Comparison of ENCODE assay signal across 14 mouse cellular contexts in genomic region chr15:77807264-77807585, GRCm38 (mm10). TPM values are rescaled to one million over a fixed set of nuclear protein-coding genes. Genes with fewer than 3 reads are reported as not detected.
A peak's percentile ranks its signal among the peaks of the same experiment; 100 is the strongest.
DNase-seq lines count a peak whose midpoint lies in the region; ATAC-seq and TF ChIP-seq lines count a peak whose summit lies in the region.
"Had no signal": no experiment of that assay in that cellular context is flagged by ENCODE, and none has a peak within 500 bp of the region (broad histone marks: within the 10 kb centered on the region; RNA-seq: fewer than 3 reads in every experiment).

No protein-coding gene starts in this region.

- no peaks in the 10 kb centered on the region for H3K9me3 ChIP-seq in embryonic facial prominence, embryonic 13.5 days
- H3K9me3 ChIP-seq in embryonic facial prominence, embryonic 10.5 days: no peaks in the 10 kb centered on the region
- H3K9me3 ChIP-seq in liver, embryonic 12.5 days (replicated peaks): no peaks in the 10 kb centered on the region
- no peaks in the 10 kb centered on the region for H3K9me3 ChIP-seq in stomach, postnatal 0 days (ENCODE audit: control insufficient read depth, low read length)
- H3K9me3 ChIP-seq in forebrain, embryonic 14.5 days (replicated peaks; ENCODE audit: control insufficient read depth, low read length): no peaks in the 10 kb centered on the region
- H3K9me3 ChIP-seq: hindbrain, embryonic 15.5 days; midbrain, embryonic 10.5 days had no signal

- H3K36me3 ChIP-seq in embryonic facial prominence, embryonic 13.5 days: peaks cover 82% of the 10 kb centered on the region
- H3K36me3 ChIP-seq in embryonic facial prominence, embryonic 10.5 days (replicated peaks): peaks cover 99% of the 10 kb centered on the region
- peaks cover 44% of the 10 kb centered on the region for H3K36me3 ChIP-seq in liver, adult 2 months (ENCODE audit: control insufficient read depth, insufficient read depth, low read length)
- peaks cover 98% of the 10 kb centered on the region for H3K36me3 ChIP-seq in liver, embryonic 12.5 days
- H3K36me3 ChIP-seq in stomach, postnatal 0 days (ENCODE audit: control insufficient read depth, insufficient read depth, low read length): peaks cover 51% of the 10 kb centered on the region
- H3K36me3 ChIP-seq in forebrain, embryonic 14.5 days (ENCODE audit: control insufficient read depth, insufficient read depth, low read length): peaks cover 34% of the 10 kb centered on the region

- H3K4me1 ChIP-seq in embryonic facial prominence, embryonic 13.5 days: peaks cover 30% of the 10 kb centered on the region
- peaks cover 44% of the 10 kb centered on the region for H3K4me1 ChIP-seq in embryonic facial prominence, embryonic 10.5 days
- 0 out of 2 replicates have a peak, but pooled peaks cover 3% of the 10 kb centered on the region for H3K4me1 ChIP-seq in liver, adult 2 months (ENCODE audit: control insufficient read depth, insufficient read depth, low read length)
- H3K4me1 ChIP-seq in liver, embryonic 12.5 days: peaks cover 50% of the 10 kb centered on the region
- H3K4me1 ChIP-seq in brown adipose tissue, adult 24 weeks (ENCODE audit: control insufficient read depth, insufficient read depth, insufficient read length, low read length): peaks cover 59% of the 10 kb centered on the region
- peaks cover 6% of the 10 kb centered on the region; the same call in 1 of the 2 replicates for H3K4me1 ChIP-seq in stomach, postnatal 0 days (replicated peaks; ENCODE audit: control insufficient read depth, insufficient read depth)
- H3K4me1 ChIP-seq in forebrain, embryonic 14.5 days (ENCODE audit: control insufficient read depth, insufficient read depth, low read length): 0 out of 2 replicates have a peak, but pooled peaks cover 3% of the 10 kb centered on the region

- peak overlapping the region; percentile 34; the same call in 1 of the 2 replicates for H3K27ac ChIP-seq in embryonic facial prominence, embryonic 13.5 days
- no peak overlapping the region for H3K27ac ChIP-seq in embryonic facial prominence, embryonic 10.5 days (replicated peaks)
- H3K27ac ChIP-seq in liver, adult 2 months (replicated peaks; ENCODE audit: insufficient read depth, low read depth, low read length): peak overlapping the region; percentile 22; the same call in 1 of the 2 replicates
- no peak overlapping the region for H3K27ac ChIP-seq in liver, embryonic 12.5 days
- peak overlapping the region; percentile 75 for H3K27ac ChIP-seq in brown adipose tissue, adult 24 weeks (replicated peaks; ENCODE audit: low read depth, low read length)
- H3K27ac ChIP-seq in stomach, postnatal 0 days (replicated peaks): peak overlapping the region; percentile 65; the same call in 1 of the 2 replicates
- H3K27ac ChIP-seq in forebrain, embryonic 14.5 days (ENCODE audit: low read depth, low read length): no peak overlapping the region
- H3K27ac ChIP-seq: hindbrain, embryonic 15.5 days; midbrain, embryonic 10.5 days had no signal

- no peak overlapping the region for H3K4me2 ChIP-seq in embryonic facial prominence, embryonic 13.5 days
- no peak overlapping the region for H3K4me2 ChIP-seq in liver, embryonic 12.5 days
- no peak overlapping the region for H3K4me2 ChIP-seq in stomach, postnatal 0 days (replicated peaks; ENCODE audit: low read depth)
- H3K4me2 ChIP-seq in forebrain, embryonic 14.5 days (ENCODE audit: low read length): no peak overlapping the region
- H3K4me2 ChIP-seq: hindbrain, embryonic 15.5 days had no signal

- no peak for TF ChIP-seq EP300 in stomach, postnatal 0 days (optimal IDR thresholded peaks at IDR 0.05)

- H3K9ac ChIP-seq in embryonic facial prominence, embryonic 13.5 days: 0 out of 2 replicates have a peak overlapping the region, but pooled peaks have one; percentile 12
- H3K9ac ChIP-seq in liver, adult 2 months (ENCODE audit: low read depth, low read length): no peak overlapping the region
- no peak overlapping the region for H3K9ac ChIP-seq in liver, embryonic 12.5 days
- H3K9ac ChIP-seq in stomach, postnatal 0 days (ENCODE audit: low read length): 0 out of 2 replicates have a peak overlapping the region, but pooled peaks have one; percentile 13
- H3K9ac ChIP-seq in forebrain, embryonic 14.5 days (ENCODE audit: low read length): no peak overlapping the region
- H3K9ac ChIP-seq: hindbrain, embryonic 15.5 days had no signal

- no peak for TF ChIP-seq CTCF in liver, adult 2 months (IDR thresholded peaks at IDR 0.05; ENCODE audit: low read depth, low read length)
- no peak for TF ChIP-seq CTCF in stomach, postnatal 0 days (IDR thresholded peaks at IDR 0.05; ENCODE audit: low read depth)

- no peaks in the 10 kb centered on the region for H3K27me3 ChIP-seq in embryonic facial prominence, embryonic 13.5 days
- H3K27me3 ChIP-seq in embryonic facial prominence, embryonic 10.5 days (replicated peaks; ENCODE audit: low read depth, poor library complexity, severe bottlenecking): no peaks in the 10 kb centered on the region
- no peaks in the 10 kb centered on the region for H3K27me3 ChIP-seq in liver, adult 2 months (ENCODE audit: control insufficient read depth, insufficient read depth, low read length)
- no peaks in the 10 kb centered on the region for H3K27me3 ChIP-seq in liver, embryonic 12.5 days (replicated peaks)
- no peaks in the 10 kb centered on the region for H3K27me3 ChIP-seq in stomach, postnatal 0 days (ENCODE audit: control insufficient read depth, insufficient read depth, low read length)
- no peaks in the 10 kb centered on the region for H3K27me3 ChIP-seq in forebrain, embryonic 14.5 days (replicated peaks; ENCODE audit: control insufficient read depth, insufficient read depth, low read length)
- H3K27me3 ChIP-seq: hindbrain, embryonic 15.5 days had no signal

- ATAC-seq in embryonic facial prominence, embryonic 13.5 days (ENCODE audit: insufficient number of reproducible peaks, insufficient read depth, low FRiP score, low TSS enrichment, low read depth): no peak
- ATAC-seq in liver, embryonic 12.5 days: no peak
- ATAC-seq in stomach, postnatal 0 days (ENCODE audit: low FRiP score, low TSS enrichment): no peak; the same call in 1 of the 2 replicates
- ATAC-seq in forebrain, embryonic 14.5 days: no peak

- WGBS in embryonic facial prominence, embryonic 13.5 days: 74% methylated on average over 7 of the region's 7 CpGs
- 87% methylated on average over 7 of the region's 7 CpGs for WGBS in embryonic facial prominence, embryonic 10.5 days
- 76% methylated on average over 7 of the region's 7 CpGs for WGBS in liver, adult 2 months
- WGBS in liver, embryonic 12.5 days (ENCODE audit: insufficient replicate concordance): 62% methylated on average over 7 of the region's 7 CpGs
- 56% methylated on average over 7 of the region's 7 CpGs for WGBS in stomach, postnatal 0 days
- 94% methylated on average over 7 of the region's 7 CpGs for WGBS in forebrain, embryonic 14.5 days

- TF ChIP-seq POLR2A in liver, adult 2 months (IDR thresholded peaks at IDR 0.05; ENCODE audit: extremely low read depth, insufficient read depth, low read length): no peak

- H3K79me2 ChIP-seq in liver, adult 2 months (ENCODE audit: control insufficient read depth, insufficient read depth, low read length): peaks cover 77% of the 10 kb centered on the region

- no peak overlapping the region for H3K4me3 ChIP-seq in embryonic facial prominence, embryonic 13.5 days
- H3K4me3 ChIP-seq in embryonic facial prominence, embryonic 10.5 days: no peak overlapping the region
- H3K4me3 ChIP-seq in liver, adult 2 months (ENCODE audit: insufficient read depth, low read depth, low read length): no peak overlapping the region
- no peak overlapping the region for H3K4me3 ChIP-seq in liver, embryonic 12.5 days
- H3K4me3 ChIP-seq in brown adipose tissue, adult 24 weeks (ENCODE audit: insufficient read depth, low read depth, low read length): no peak overlapping the region
- no peak overlapping the region for H3K4me3 ChIP-seq in stomach, postnatal 0 days (ENCODE audit: low read depth, low read length)
- H3K4me3 ChIP-seq in forebrain, embryonic 14.5 days (ENCODE audit: low read depth, low read length): no peak overlapping the region
- H3K4me3 ChIP-seq: hindbrain, embryonic 15.5 days; midbrain, embryonic 10.5 days had no signal

- no peak for DNase-seq in embryonic facial prominence, embryonic 10.5 days (ENCODE audit: low spot score)
- no peak for DNase-seq in liver, adult 2 months (ENCODE audit: extremely low read depth, low read depth, low spot score)
- no peak for DNase-seq in stomach, postnatal 0 days (ENCODE audit: low spot score)
- DNase-seq in forebrain, embryonic 14.5 days (ENCODE audit: low spot score): no peak
- DNase-seq in kidney, postnatal 25 days: no peak
- DNase-seq: adrenal gland, postnatal 36 days; cerebellum, postnatal 14 days; kidney, postnatal 4 days had no signal

RNA-seq across cellular contexts. Expression of gene Myh9, which starts 34.8 kb away (rescaled TPM):
- polyA plus RNA-seq in embryonic facial prominence, embryonic 13.5 days (2015; fragmentation: Nextera tagmentation; extraction: Ambion mirVana): 36.2 and 41.0 TPM in 2 replicates
- polyA plus RNA-seq in embryonic facial prominence, embryonic 10.5 days (2016; fragmentation: Nextera tagmentation; extraction: Ambion mirVana): 45.7 and 46.9 TPM in 2 replicates
- 54.4 and 69.5 TPM in 2 replicates for total RNA-seq in liver, adult 2 months (2014; rRNA removed)
- polyA plus RNA-seq in liver, adult 2 months (2012; rRNA removed): 22.5 and 24.1 TPM in 2 replicates
- polyA plus RNA-seq in liver, embryonic 12.5 days (2016; fragmentation: Nextera tagmentation; extraction: Ambion mirVana): 32.5 and 34.2 TPM in 2 replicates
- 36.0 and 59.3 TPM in 2 replicates for polyA plus RNA-seq in brown adipose tissue, adult 24 weeks (2012; ENCODE audit: insufficient read depth, insufficient read length, missing spikeins)
- 27.9 and 32.9 TPM in 2 replicates for polyA plus RNA-seq in stomach, postnatal 0 days (2015; fragmentation: Nextera tagmentation; extraction: Ambion mirVana)
- 10.8 and 14.6 TPM in 2 replicates for polyA plus RNA-seq in forebrain, embryonic 14.5 days (2014; fragmentation: Nextera tagmentation; extraction: Ambion mirVana)

RNA-seq across cellular contexts. Expression of gene Apol8, which starts 50.4 kb away (rescaled TPM):
- polyA plus RNA-seq in embryonic facial prominence, embryonic 13.5 days (2015; fragmentation: Nextera tagmentation; extraction: Ambion mirVana): 0.22 and 0.32 TPM in 2 replicates
- polyA plus RNA-seq in embryonic facial prominence, embryonic 10.5 days (2016; fragmentation: Nextera tagmentation; extraction: Ambion mirVana): 0.14 and 0.32 TPM in 2 replicates
- 0.09 TPM in 1 of 2 replicates, not detected in the other for total RNA-seq in liver, adult 2 months (2014; rRNA removed)
- not detected in 2 replicates for polyA plus RNA-seq in liver, adult 2 months (2012; rRNA removed)
- polyA plus RNA-seq in liver, embryonic 12.5 days (2016; fragmentation: Nextera tagmentation; extraction: Ambion mirVana): 25.8 and 26.7 TPM in 2 replicates
- not detected in 2 replicates for polyA plus RNA-seq in brown adipose tissue, adult 24 weeks (2012; ENCODE audit: insufficient read depth, insufficient read length, missing spikeins)
- polyA plus RNA-seq in stomach, postnatal 0 days (2015; fragmentation: Nextera tagmentation; extraction: Ambion mirVana): 0.05 and 0.10 TPM in 2 replicates
- 0.06 TPM in 1 of 2 replicates, not detected in the other for polyA plus RNA-seq in forebrain, embryonic 14.5 days (2014; fragmentation: Nextera tagmentation; extraction: Ambion mirVana)
- total RNA-seq: adrenal gland, postnatal 36 days had no signal
- polyA plus RNA-seq: limb, embryonic 11.5 days had no signal

Comparison
In these comparisons a context has a peak if more than half of its experiments do, and no peak if none do; other contexts are left out.
1. H3K27ac ChIP-seq: peak in embryonic facial prominence, embryonic 13.5 days (single experiment), liver, adult 2 months (single experiment), brown adipose tissue, adult 24 weeks (single experiment) and stomach, postnatal 0 days (single experiment); none in embryonic facial prominence, embryonic 10.5 days (single experiment), liver, embryonic 12.5 days (single experiment) and forebrain, embryonic 14.5 days (single experiment).
2. RNA of gene Apol8, which starts 50.4 kb away (polyA plus RNA-seq): 25.8 to 26.7 TPM in liver, embryonic 12.5 days; 0.14 to 0.32 TPM in embryonic facial prominence, embryonic 10.5 days, 0.22 to 0.32 TPM in embryonic facial prominence, embryonic 13.5 days, 0.06 TPM in forebrain, embryonic 14.5 days, 0.05 to 0.10 TPM in stomach, postnatal 0 days, not detected in liver, adult 2 months and not detected in brown adipose tissue, adult 24 weeks; every median in the first group is over 10 times any median in the second.
3. H3K9ac ChIP-seq: peak in embryonic facial prominence, embryonic 13.5 days (single experiment) and stomach, postnatal 0 days (single experiment); none in liver, adult 2 months (single experiment), liver, embryonic 12.5 days (single experiment) and forebrain, embryonic 14.5 days (single experiment).